8 mouse cellular contexts compared by ENCODE assay signal in the genomic region with DNA sequence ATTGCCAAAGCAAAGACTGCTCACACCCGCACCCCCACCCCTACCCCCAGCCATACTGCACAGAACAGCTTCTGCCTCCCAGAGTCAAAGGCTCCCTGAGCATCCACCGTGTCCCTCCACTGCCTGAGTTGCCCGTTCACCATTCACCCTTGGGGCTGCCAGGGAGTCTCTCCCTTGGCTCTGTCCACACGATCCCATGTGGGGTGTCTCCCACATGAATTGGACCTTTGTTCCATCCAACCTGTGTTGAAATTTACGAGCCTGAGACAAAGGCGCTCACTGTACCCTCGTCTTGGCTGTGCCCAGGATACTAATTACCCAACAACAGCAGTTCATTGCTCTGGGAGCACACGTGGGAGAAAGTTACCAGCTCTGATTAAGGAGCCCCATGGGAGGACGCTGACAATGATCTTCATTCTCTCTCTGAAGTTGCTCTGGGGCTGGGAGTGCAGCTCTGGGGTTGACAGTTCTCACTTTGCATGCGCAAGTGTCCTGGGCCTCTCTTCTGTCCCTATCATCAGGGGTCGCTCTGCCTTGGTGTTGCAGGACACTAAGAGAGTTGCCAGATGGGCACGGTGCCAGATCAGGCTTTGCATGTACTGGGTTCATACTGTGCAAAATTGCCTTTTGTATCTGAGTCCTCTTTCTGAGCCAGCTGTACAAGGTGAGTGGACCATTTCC.
DNase-seq lines count a peak whose midpoint lies in the region; ATAC-seq lines count a peak whose summit lies in the region.

No protein-coding gene starts in this region.

- H3K9me3 ChIP-seq in kidney, embryonic 15.5 days (replicated peaks): no peaks in the 10 kb centered on the region
- H3K9me3 ChIP-seq in midbrain, embryonic 15.5 days: no peaks in the 10 kb centered on the region
- peaks cover 4% of the 10 kb centered on the region; the same call in 1 of the 2 replicates for H3K9me3 ChIP-seq in heart, embryonic 10.5 days

- DNase-seq in adrenal gland, postnatal 25 days: peak; percentile 14
- no peak for DNase-seq in adrenal gland, adult 8-10 months
- peak; percentile 7 to 51 for DNase-seq in spleen, postnatal 4 days (ENCODE audit: low spot score in 2 of 2)
- DNase-seq in spleen, adult 12 weeks (ENCODE audit: low spot score): no peak
- DNase-seq in urinary bladder, adult 2 months (ENCODE audit: low spot score): no peak
- no peak for DNase-seq in heart, embryonic 10.5 days (ENCODE audit: low spot score)

- H3K4me2 ChIP-seq in kidney, embryonic 15.5 days: no peak overlapping the region
- no peak overlapping the region for H3K4me2 ChIP-seq in midbrain, embryonic 15.5 days

- no peak overlapping the region for H3K4me3 ChIP-seq in kidney, embryonic 15.5 days (replicated peaks)
- no peak overlapping the region for H3K4me3 ChIP-seq in midbrain, embryonic 15.5 days
- no peak overlapping the region for H3K4me3 ChIP-seq in heart, embryonic 10.5 days

- 0 out of 2 replicates have a peak, but pooled peaks cover 2% of the 10 kb centered on the region for H3K27me3 ChIP-seq in kidney, embryonic 15.5 days
- H3K27me3 ChIP-seq in midbrain, embryonic 15.5 days (replicated peaks): no peaks in the 10 kb centered on the region
- H3K27me3 ChIP-seq in heart, embryonic 10.5 days (ENCODE audit: insufficient read depth, poor library complexity, severe bottlenecking): peaks cover 39% of the 10 kb centered on the region

- H3K27ac ChIP-seq in kidney, embryonic 15.5 days: no peak overlapping the region
- peak overlapping the region; percentile 53 for H3K27ac ChIP-seq in midbrain, embryonic 15.5 days
- no peak overlapping the region for H3K27ac ChIP-seq in heart, embryonic 10.5 days

- H3K36me3 ChIP-seq in kidney, embryonic 15.5 days: no peaks in the 10 kb centered on the region
- no peaks in the 10 kb centered on the region for H3K36me3 ChIP-seq in midbrain, embryonic 15.5 days (replicated peaks)
- no peaks in the 10 kb centered on the region for H3K36me3 ChIP-seq in heart, embryonic 10.5 days

- peak; percentile 91 for ATAC-seq in kidney, embryonic 15.5 days (replicated peaks; ENCODE audit: low FRiP score)
- peak; percentile 87 for ATAC-seq in midbrain, embryonic 15.5 days (replicated peaks)

- 37% methylated on average over 12 of the region's 12 CpGs for WGBS in kidney, embryonic 15.5 days
- 42% methylated on average over 12 of the region's 12 CpGs for WGBS in midbrain, embryonic 15.5 days
- whole genome bisulfite sequencing in heart, embryonic 10.5 days: 66% methylated on average over 12 of the region's 12 CpGs

- H3K4me1 ChIP-seq in kidney, embryonic 15.5 days: peaks cover 9% of the 10 kb centered on the region; the same call in 1 of the 2 replicates
- H3K4me1 ChIP-seq in midbrain, embryonic 15.5 days: peaks cover 20% of the 10 kb centered on the region; the same call in 1 of the 2 replicates
- H3K4me1 ChIP-seq in heart, embryonic 10.5 days: no peaks in the 10 kb centered on the region

- H3K9ac ChIP-seq in kidney, embryonic 15.5 days: no peak overlapping the region
- H3K9ac ChIP-seq in midbrain, embryonic 15.5 days: no peak overlapping the region

Comparison
In these comparisons a context has a peak if more than half of its experiments do, and no peak if none do; other contexts are left out.
1. DNase-seq: peak in adrenal gland, postnatal 25 days (single experiment) and spleen, postnatal 4 days (2 of 2); none in adrenal gland, adult 8-10 months (single experiment), spleen, adult 12 weeks (single experiment), urinary bladder, adult 2 months (single experiment) and heart, embryonic 10.5 days (single experiment).